Mouse (Mus musculus): ENCODE measurements around the gene Gucy2d. TPM values are rescaled to one million over a fixed set of nuclear protein-coding genes. Genes with fewer than 3 reads are reported as not detected.

Gene Gucy2d
- polyA plus RNA-seq, 1 experiment from 2014 or later = not detected

DNA sequence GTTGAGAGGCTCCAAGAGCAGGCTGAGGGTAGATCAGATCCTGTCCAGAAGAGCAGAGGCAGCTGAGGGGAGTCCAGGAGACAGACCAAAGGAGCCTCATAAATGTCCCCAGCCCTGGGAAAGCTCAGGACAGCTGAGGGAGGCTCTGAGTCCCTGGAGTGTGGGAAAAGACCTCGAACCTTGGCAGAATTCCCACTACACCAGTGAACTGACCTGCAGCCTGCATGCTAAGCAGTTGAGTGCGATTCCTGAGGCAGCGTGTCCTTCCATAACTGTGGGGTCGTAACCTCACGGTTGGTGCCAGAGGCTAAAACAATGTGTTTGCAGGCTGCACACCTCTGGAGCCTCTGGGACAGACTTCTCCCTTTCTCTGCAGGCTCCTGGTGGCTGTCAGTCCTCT, 20.9 kb upstream of the Gucy2d start:
- no peak for ATAC-seq (ENCODE audit: low read depth)

DNA sequence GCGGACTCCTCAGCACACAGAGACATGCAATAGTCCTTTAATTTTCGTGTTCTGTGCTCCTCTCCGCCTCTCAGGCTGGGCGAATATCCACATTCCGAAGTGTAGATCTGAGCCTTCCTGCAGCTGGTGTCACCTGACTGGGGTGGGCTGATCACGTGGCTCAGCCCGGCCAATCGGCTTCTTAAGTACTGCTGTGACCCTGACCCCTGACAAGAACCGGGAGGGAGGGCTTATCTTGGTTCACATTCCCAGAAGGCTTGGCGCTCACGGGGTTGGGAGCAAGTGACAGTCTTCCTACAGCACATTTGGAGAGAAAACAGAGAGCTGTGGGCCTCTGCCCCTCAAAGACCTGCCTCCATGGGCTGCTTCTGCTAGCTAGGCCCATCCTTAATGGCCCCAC, 16.7 kb upstream of the Gucy2d start:
- WGBS = 62% methylated on average over 11 of the region's 11 CpGs
- H3K27me3 ChIP-seq = no peaks in the 10 kb centered on the region; the same call in 1 of the 2 replicates

More for the DNA sequence above, 20.9 kb upstream of the Gucy2d start:
- Histone ChIP-seq H3K27me3 (no peaks in the 10 kb centered on the region; the same call in 1 of the 2 replicates), H3K4me1 (replicated peaks) (peaks cover 18% of the 10 kb centered on the region), H3K36me3 (no peaks in the 10 kb centered on the region), H3K4me3 (no peak overlapping the region), H3K9ac (no peak overlapping the region), H3K27ac (replicated peaks) (peak overlapping the region; percentile 43; the same call in 1 of the 2 replicates), H3K9me3 (no peaks in the 10 kb centered on the region), H3K4me2 (no peak overlapping the region)
- 43% methylated on average over 5 of the region's 5 CpGs for WGBS

DNA sequence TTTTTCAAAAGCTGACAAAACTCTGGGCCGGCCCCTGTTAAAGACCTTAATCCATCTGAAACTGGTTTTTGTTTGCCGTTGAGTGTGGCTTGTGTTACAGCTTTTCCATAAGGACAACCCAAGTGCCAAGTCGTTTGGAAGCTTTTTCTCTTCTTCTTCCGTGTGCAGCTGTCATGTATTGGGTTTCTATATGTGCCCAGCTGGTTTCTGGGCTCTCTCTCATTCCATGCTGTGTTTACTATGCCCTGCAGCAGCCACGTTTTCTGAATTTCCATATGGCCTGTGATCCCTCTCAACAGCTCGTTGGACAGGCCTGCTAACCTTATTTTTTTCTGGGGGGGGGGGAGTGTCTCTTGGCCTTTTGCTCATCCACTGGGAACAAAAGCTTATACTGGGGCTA, 15.8 kb upstream of the Gucy2d start:
- H3K27ac ChIP-seq (replicated peaks) = no peak overlapping the region
- ATAC-seq (ENCODE audit: low read depth) = no peak
- H3K4me2 ChIP-seq = no peak overlapping the region
- H3K9ac ChIP-seq = no peak overlapping the region
- peaks cover 13% of the 10 kb centered on the region for H3K4me1 ChIP-seq (replicated peaks)
- WGBS = 65% methylated on average over 6 of the region's 6 CpGs
- no peaks in the 10 kb centered on the region; the same call in 1 of the 2 replicates for H3K27me3 ChIP-seq
- no peak overlapping the region for H3K4me3 ChIP-seq
- no peaks in the 10 kb centered on the region for H3K36me3 ChIP-seq
- no peaks in the 10 kb centered on the region for H3K9me3 ChIP-seq

More for the DNA sequence above, 16.7 kb upstream of the Gucy2d start:
- Histone ChIP-seq H3K4me3 (no peak overlapping the region), H3K9ac (no peak overlapping the region), H3K4me2 (no peak overlapping the region), H3K9me3 (no peaks in the 10 kb centered on the region), H3K4me1 (replicated peaks) (peaks cover 20% of the 10 kb centered on the region), H3K36me3 (no peaks in the 10 kb centered on the region), H3K27ac (replicated peaks) (no peak overlapping the region)
- no peak for ATAC-seq (ENCODE audit: low read depth)

DNA sequence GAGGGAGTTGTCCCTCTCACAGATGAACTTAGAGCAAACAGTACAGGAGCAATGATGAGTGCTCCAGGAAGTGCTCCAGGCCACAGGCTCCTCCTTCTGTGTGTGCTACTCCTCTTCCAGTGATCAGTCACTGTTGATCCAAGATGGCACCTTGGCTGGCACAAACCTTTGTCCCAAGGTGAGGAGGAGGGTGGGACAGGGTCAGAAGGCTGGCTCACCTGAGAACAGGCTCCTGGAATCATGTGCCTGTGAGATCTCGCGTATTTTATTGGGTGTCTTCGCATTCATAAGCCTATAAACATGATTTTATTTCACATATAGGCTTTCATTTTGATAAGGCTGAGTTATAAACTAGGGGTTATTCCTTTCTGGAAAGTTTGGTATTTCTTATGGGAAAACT, 14.7 kb upstream of the Gucy2d start:
- Histone ChIP-seq H3K27ac (replicated peaks) (no peak overlapping the region), H3K4me2 (no peak overlapping the region), H3K9me3 (no peaks in the 10 kb centered on the region), H3K27me3 (no peaks in the 10 kb centered on the region; the same call in 1 of the 2 replicates), H3K4me1 (replicated peaks) (0 out of 2 replicates have a peak, but pooled peaks cover 8% of the 10 kb centered on the region), H3K36me3 (no peaks in the 10 kb centered on the region), H3K9ac (no peak overlapping the region), H3K4me3 (no peak overlapping the region)
- ATAC-seq (ENCODE audit: low read depth) = no peak
- WGBS = 94% methylated on average over 3 of the region's 3 CpGs

DNA sequence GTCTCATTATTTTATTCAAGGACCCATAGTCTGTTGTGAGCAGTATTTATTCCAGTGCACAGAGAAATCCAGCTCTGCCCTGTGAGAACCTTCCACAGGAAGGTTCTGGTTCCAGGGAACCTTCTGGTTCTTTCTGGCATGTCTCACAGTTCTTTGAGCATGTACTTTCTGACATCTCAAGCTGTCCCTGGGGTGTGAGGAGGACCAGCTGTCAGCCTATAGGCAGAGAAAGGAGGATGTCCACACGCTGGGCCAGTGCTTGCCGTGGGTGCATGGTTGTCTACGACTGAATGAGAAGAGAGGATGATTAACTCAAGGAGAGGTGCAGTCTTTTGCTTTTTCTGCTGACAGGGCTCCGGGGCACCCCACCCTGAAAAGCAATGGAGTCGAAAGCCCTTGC, 13.6 kb upstream of the Gucy2d start:
- H3K4me1 ChIP-seq (replicated peaks) = 0 out of 2 replicates have a peak, but pooled peaks cover 8% of the 10 kb centered on the region
- no peaks in the 10 kb centered on the region for H3K36me3 ChIP-seq
- 70% methylated on average over 5 of the region's 5 CpGs for WGBS
- H3K9ac ChIP-seq = no peak overlapping the region
- ATAC-seq (ENCODE audit: low read depth) = no peak
- no peaks in the 10 kb centered on the region for H3K9me3 ChIP-seq
- no peak overlapping the region for H3K27ac ChIP-seq (replicated peaks)
- no peak overlapping the region for H3K4me3 ChIP-seq
- no peaks in the 10 kb centered on the region for H3K27me3 ChIP-seq
- no peak overlapping the region for H3K4me2 ChIP-seq

DNA sequence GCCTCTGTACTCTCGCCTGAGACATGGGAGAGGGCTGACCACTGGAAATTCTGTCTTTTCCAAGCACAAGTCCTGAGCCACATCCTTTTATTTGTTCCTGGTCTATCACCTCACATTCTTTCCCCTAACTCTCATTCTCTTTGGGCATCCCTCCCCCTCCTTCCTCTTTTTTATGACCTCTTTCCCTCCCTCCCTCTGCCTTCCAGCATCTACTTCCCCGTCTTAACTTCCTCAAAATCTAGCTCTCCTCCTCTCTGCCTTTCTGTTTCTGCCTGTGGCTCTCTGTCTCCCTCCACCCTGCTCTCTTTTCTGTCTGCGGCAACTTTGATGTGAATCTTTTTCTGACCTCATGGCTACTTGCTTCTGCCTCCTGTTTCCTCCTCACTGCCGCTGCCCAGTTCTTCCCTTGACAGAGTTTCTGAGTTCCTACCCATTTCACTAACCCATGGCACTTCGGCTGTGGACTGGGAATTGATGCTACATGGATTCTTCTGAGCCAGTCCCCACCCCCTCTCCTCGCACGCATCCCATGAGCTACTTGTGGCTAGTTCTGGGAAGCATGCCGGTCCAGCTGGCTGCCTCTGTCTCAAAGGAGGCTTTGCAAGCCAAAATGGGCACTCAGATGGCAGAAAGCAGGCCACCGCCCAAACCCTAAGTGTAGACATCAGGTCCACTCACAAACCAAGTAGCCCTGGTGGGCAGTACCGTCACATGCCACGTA, 12.9 kb upstream of the Gucy2d start:
- no peaks in the 10 kb centered on the region for H3K9me3 ChIP-seq
- H3K4me3 ChIP-seq = no peak overlapping the region
- 0 out of 2 replicates have a peak, but pooled peaks cover 8% of the 10 kb centered on the region for H3K4me1 ChIP-seq (replicated peaks)
- no peak overlapping the region for H3K9ac ChIP-seq
- ATAC-seq (ENCODE audit: low read depth) = no peak
- no peaks in the 10 kb centered on the region for H3K27me3 ChIP-seq
- 78% methylated on average over 11 of the region's 11 CpGs for WGBS
- H3K27ac ChIP-seq (replicated peaks) = no peak overlapping the region
- no peaks in the 10 kb centered on the region for H3K36me3 ChIP-seq
- H3K4me2 ChIP-seq = no peak overlapping the region

DNA sequence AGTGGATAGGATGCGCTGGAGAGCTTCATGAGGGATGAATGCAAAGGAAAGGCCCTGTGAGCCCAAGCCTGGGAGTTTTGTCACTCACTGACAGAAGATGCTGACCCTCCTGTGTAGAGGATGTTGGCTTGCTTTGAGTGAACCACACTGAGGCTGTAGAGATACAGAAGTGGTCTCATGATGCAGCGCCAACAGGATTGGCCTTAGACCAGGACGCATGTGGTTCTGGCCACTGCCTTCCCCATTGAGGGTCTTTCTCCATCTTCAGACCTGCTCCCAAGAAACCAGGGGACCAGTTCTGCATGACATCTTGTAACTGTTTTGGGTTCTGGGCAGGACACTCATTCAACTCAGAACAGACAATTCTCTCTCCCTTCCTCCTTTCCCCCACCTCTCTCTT, 10.6 kb upstream of the Gucy2d start:
- 91% methylated on average over 3 of the region's 3 CpGs for WGBS
- no peak overlapping the region for H3K4me3 ChIP-seq
- H3K27me3 ChIP-seq = no peaks in the 10 kb centered on the region
- no peak overlapping the region for H3K9ac ChIP-seq
- H3K4me1 ChIP-seq (replicated peaks) = 0 out of 2 replicates have a peak, but pooled peaks cover 8% of the 10 kb centered on the region
- no peak for ATAC-seq (ENCODE audit: low read depth)
- H3K36me3 ChIP-seq = no peaks in the 10 kb centered on the region
- no peak overlapping the region for H3K4me2 ChIP-seq
- H3K27ac ChIP-seq (replicated peaks) = no peak overlapping the region
- no peaks in the 10 kb centered on the region for H3K9me3 ChIP-seq

DNA sequence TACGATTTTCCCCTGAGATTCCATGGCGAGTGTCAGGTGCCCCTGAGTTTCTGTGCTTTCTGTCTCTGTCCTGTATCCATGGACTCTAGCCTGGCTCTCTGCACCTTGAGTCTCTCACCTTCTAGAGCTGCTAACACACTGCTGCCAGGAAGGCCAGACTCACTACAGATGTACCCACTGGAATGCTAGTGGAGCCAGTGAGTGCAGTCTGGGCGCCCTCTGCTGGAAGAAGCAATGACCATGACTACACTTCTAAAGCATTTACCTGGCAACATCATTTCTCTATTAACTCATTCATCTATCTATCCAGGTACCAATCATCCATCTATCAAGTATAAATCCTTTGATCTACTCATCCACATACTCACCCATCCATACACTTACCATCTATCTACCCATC, 9.4 kb upstream of the Gucy2d start:
- Histone ChIP-seq H3K9ac (no peak overlapping the region), H3K4me2 (no peak overlapping the region), H3K4me3 (no peak overlapping the region), H3K36me3 (no peaks in the 10 kb centered on the region), H3K4me1 (replicated peaks) (0 out of 2 replicates have a peak, but pooled peaks cover 8% of the 10 kb centered on the region), H3K27ac (replicated peaks) (no peak overlapping the region), H3K9me3 (no peaks in the 10 kb centered on the region), H3K27me3 (no peaks in the 10 kb centered on the region)
- 46% methylated on average over 3 of the region's 3 CpGs for WGBS
- ATAC-seq (ENCODE audit: low read depth) = 0 out of 2 replicates have a peak, but pooled peaks have one; percentile 64

DNA sequence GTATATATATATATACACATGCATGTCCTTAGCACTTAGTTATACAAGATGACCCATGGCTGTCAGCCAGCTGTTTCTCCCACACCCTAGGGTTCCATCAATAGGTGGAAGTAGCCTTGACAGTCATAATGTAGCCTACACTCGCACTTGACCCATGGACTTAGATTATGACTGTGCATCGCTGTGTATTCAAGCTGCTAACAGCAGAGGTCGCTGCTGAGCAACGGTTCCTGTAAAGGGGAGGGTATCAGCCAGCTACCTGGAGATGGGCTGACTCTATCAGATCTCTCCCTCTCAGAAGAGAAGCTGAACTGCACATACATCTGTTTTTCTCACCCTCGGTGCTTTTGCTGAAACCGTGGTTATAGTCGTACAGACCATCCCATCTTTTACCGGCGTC, 2.6 kb upstream of the Gucy2d start:
- no peak for ATAC-seq (ENCODE audit: low read depth)
- WGBS = 32% methylated on average over 9 of the region's 9 CpGs

DNA sequence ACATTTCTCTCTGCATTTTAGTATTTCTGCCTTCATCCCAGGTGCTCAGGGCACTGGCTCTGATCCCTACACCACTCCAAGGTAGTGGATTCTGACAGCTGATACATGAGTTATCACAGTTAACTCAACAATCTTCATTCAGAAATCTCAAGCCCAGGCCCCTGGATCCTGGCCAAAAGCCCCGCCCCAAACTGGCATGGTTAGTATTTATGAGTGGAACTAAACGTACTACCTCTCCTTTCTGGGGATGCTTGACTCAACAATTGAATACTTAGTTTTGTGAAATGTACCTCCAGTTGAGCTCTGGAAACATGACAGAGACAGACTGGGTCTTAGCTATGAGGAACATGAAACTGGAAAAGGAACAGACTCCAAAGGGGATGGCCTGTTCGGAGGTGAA, 6.7 kb downstream of the Gucy2d start:
- Histone ChIP-seq H3K36me3 (no peaks in the 10 kb centered on the region), H3K9me3 (no peaks in the 10 kb centered on the region), H3K4me2 (no peak overlapping the region), H3K27ac (replicated peaks) (no peak overlapping the region), H3K9ac (no peak overlapping the region), H3K27me3 (no peaks in the 10 kb centered on the region), H3K4me1 (replicated peaks) (no peaks in the 10 kb centered on the region), H3K4me3 (no peak overlapping the region)
- WGBS = 83% methylated on average over 3 of the region's 3 CpGs
- ATAC-seq (ENCODE audit: low read depth) = no peak

More for the DNA sequence above, 2.6 kb upstream of the Gucy2d start:
- Histone ChIP-seq H3K9ac (no peak overlapping the region), H3K4me1 (replicated peaks) (no peaks in the 10 kb centered on the region), H3K4me2 (no peak overlapping the region), H3K27ac (replicated peaks) (no peak overlapping the region), H3K36me3 (no peaks in the 10 kb centered on the region), H3K9me3 (no peaks in the 10 kb centered on the region), H3K4me3 (no peak overlapping the region), H3K27me3 (no peaks in the 10 kb centered on the region)

DNA sequence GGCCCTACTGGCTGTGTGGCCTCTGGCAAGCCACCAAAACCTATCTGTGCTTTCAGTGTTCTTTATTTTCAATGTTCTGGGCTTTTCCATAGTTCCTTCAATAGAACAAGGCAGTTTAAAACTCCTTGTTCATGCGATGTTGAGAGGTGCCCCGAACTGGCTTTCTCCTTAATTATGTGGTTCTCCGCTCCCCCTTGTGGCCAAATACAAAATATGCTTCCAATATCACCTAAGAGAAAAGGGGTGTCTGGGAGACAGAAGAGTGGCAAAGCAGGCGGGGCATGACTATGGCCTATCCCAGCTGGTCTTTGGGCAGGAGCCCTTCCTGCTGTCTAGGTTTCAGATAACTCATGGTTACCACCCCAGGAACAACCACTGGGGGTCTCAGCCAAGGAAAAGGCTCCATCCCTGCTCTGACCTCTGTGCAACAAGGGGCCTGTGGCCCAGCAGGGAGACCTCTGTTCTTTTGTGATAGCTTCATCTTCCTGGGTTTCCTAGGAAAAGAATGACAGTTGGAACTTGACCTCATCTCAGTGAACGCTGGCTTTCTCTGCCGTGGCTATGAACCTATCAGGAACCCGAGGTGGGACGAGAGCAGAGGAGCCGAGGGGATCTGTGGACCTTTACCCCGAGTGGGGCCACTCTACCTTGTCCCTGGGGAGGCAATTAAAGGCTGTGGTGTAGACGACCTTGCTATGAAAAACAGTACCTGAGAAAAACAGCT, 7.5 kb downstream of the Gucy2d start:
- H3K9me3 ChIP-seq = no peaks in the 10 kb centered on the region
- no peak overlapping the region for H3K9ac ChIP-seq
- H3K27ac ChIP-seq (replicated peaks) = no peak overlapping the region
- H3K27me3 ChIP-seq = no peaks in the 10 kb centered on the region
- H3K4me1 ChIP-seq (replicated peaks) = no peaks in the 10 kb centered on the region
- ATAC-seq (ENCODE audit: low read depth) = no peak
- no peaks in the 10 kb centered on the region for H3K36me3 ChIP-seq
- WGBS = 62% methylated on average over 11 of the region's 11 CpGs
- H3K4me2 ChIP-seq = no peak overlapping the region
- H3K4me3 ChIP-seq = no peak overlapping the region

DNA sequence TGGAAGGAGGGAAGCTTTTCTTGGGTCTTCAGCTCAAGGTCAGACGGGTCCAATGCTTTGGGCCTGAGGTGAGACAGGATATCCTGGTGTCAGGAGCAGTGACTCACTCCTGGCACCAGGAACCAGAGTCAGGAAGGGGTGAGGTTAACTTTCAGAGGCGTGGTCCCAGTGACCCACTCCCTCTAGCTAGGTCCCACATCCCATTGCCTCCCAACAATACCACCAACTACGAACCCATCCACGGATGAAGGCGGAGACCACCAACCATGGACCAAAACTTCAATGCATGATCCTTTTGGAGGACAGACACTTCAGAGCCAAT, 8.1 kb downstream of the Gucy2d start:
- WGBS = 88% methylated on average over 5 of the region's 5 CpGs
- no peak for ATAC-seq (ENCODE audit: low read depth)

More for the DNA sequence above, 8.1 kb downstream of the Gucy2d start:
- Histone ChIP-seq H3K4me1 (replicated peaks) (no peaks in the 10 kb centered on the region), H3K27ac (replicated peaks) (no peak overlapping the region), H3K9me3 (no peaks in the 10 kb centered on the region), H3K27me3 (no peaks in the 10 kb centered on the region), H3K36me3 (no peaks in the 10 kb centered on the region), H3K4me3 (no peak overlapping the region), H3K9ac (no peak overlapping the region), H3K4me2 (no peak overlapping the region)
